Comparison of ENCODE assay signal across 27 mouse cellular contexts in genomic region chr19:10564278-10564677, GRCm38 (mm10).
"Had no signal": no experiment of that assay in that cellular context is flagged by ENCODE, and none has a peak within 500 bp of the region (broad histone marks: within the 10 kb centered on the region; RNA-seq: fewer than 3 reads in every experiment).

No protein-coding gene starts in this region.

- H3K9ac ChIP-seq: embryonic facial prominence, embryonic 12.5 days; embryonic facial prominence, embryonic 13.5 days; embryonic facial prominence, embryonic 15.5 days; forebrain, embryonic 12.5 days; forebrain, embryonic 13.5 days; forebrain, embryonic 15.5 days; forebrain, postnatal 0 days had no signal

- H3K27me3 ChIP-seq: embryonic facial prominence, embryonic 12.5 days; embryonic facial prominence, embryonic 13.5 days; embryonic facial prominence, embryonic 15.5 days; forebrain, embryonic 12.5 days; forebrain, embryonic 13.5 days; forebrain, embryonic 15.5 days had no signal

- ATAC-seq: forebrain, embryonic 13.5 days; forebrain, embryonic 14.5 days; forebrain, embryonic 15.5 days; forebrain, embryonic 16.5 days; forebrain, postnatal 0 days had no signal

- H3K27ac ChIP-seq: embryonic facial prominence, embryonic 10.5 days; embryonic facial prominence, embryonic 12.5 days; embryonic facial prominence, embryonic 13.5 days; embryonic facial prominence, embryonic 15.5 days; forebrain, embryonic 10.5 days; forebrain, embryonic 12.5 days; forebrain, embryonic 13.5 days; forebrain, embryonic 15.5 days; gastrocnemius, adult 2 months; heart, adult 2 months had no signal

- H3K9me3 ChIP-seq: embryonic facial prominence, embryonic 10.5 days; embryonic facial prominence, embryonic 12.5 days; embryonic facial prominence, embryonic 13.5 days; embryonic facial prominence, embryonic 15.5 days; forebrain, embryonic 10.5 days; forebrain, embryonic 12.5 days; forebrain, embryonic 13.5 days; forebrain, embryonic 15.5 days had no signal

- DNase-seq: cerebellum, adult 8-10 months; cerebellum, adult 9-10 months; cerebellum, postnatal 10 days; cerebellum, postnatal 14 days; cerebellum, postnatal 25 days; cerebellum, postnatal 36 days; embryo, embryonic 11 days; forebrain, postnatal 0 days; gastrocnemius, adult 2 months; gastrocnemius, postnatal 10 days; gastrocnemius, postnatal 14 days; gastrocnemius, postnatal 25 days; gastrocnemius, postnatal 36 days; heart, adult 11 months; heart, adult 18-20 months; heart, adult 2 months had no signal

- H3K4me3 ChIP-seq: embryonic facial prominence, embryonic 10.5 days; embryonic facial prominence, embryonic 12.5 days; embryonic facial prominence, embryonic 13.5 days; embryonic facial prominence, embryonic 15.5 days; erythroblast, embryonic 14.5 days; forebrain, embryonic 10.5 days; forebrain, embryonic 12.5 days; forebrain, embryonic 13.5 days; forebrain, embryonic 15.5 days; gastrocnemius, adult 2 months; heart, adult 2 months had no signal

- H3K4me1 ChIP-seq: embryonic facial prominence, embryonic 12.5 days; embryonic facial prominence, embryonic 13.5 days; embryonic facial prominence, embryonic 15.5 days; forebrain, embryonic 12.5 days; forebrain, embryonic 13.5 days; forebrain, embryonic 15.5 days had no signal

- H3K36me3 ChIP-seq: embryonic facial prominence, embryonic 15.5 days; forebrain, embryonic 15.5 days had no signal
